Mouse (Mus musculus) layer of hippocampus, postnatal 10 days (tissue): Measurements from ENCODE around the gene Chd1. TPM values are rescaled to one million over a fixed set of nuclear protein-coding genes. Genes with fewer than 3 reads are reported as not detected.

ENCODE experiments used
- DNase-seq, 2 experiments: peaks; one replicate each; pipeline ENCODE4 v3.0.0; 2021; ENCODE audit warnings: low spot score in 2 of 2
- total RNA-seq, 2 experiments: library from RNA; stranded (reverse); gene quantifications; 2 replicates each; pipeline ENCODE4 v1.2.3; 2021

Gene Chd1
- total RNA-seq, 2 experiments from 2014 or later, result 22.8 to 28.0 TPM

DNA sequence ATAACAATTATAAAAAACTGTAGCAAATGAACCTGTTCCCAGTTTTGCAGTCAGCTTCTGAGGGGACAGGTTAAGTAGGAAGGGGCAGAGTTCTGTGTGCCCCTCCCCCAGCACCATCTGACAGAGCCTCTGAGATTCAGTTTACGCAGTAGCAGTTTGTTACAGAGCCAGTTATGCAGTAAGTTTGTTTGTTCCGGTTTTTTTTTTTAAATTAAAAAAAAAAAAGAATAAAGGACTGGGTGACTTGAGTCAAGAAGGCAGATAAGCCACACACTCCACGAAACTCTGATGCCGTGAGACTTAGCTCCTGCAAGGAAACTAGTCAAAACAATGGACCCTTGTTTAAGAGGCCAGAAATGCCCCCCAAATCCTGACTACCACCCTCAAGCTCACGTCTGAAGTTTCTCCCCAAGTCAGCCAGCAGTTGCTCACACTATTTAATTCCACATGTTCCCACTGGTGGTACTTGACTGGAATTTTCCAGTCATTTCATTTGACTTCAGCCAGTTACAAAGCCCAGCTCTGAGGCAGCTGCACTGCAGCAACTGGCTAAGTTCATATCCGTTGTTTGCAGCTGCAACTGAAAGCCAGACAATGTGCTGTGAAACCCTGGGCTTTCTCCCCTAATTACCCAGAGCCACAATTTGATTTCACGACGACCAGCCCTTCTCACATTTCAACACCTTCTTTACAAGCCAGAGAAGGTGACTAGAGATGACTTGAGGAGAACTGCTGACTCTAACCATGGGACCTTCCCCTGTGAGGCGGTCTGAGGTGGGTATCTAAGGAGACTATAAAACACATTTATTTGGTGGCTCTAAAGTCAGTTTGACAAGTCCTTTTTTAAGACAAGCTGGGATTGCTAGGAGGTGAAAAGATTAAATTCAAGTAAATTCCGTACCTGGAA lies 104.0 kb downstream of the Chd1 start:
- no peak for DNase-seq

DNA sequence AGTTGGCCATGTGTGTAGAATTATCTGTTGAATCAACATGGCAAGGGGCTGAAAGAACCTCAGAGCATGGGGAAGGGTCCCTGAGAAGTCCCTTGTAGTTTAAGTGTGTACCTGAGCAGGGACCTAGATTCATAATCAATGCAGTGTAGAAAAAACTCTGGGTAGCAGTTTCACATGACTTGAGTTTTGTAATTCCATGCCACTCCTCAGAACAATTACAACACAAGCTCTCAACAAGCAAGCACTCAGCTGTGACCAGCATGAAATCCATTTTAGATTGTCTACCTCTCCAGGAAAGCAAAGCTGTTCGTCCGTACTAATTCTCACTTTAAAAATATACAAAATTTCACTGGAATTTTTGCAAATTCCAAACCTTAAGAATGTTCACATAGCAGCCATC lies 105.2 kb downstream of the Chd1 start:
- DNase-seq, result no peak

DNA sequence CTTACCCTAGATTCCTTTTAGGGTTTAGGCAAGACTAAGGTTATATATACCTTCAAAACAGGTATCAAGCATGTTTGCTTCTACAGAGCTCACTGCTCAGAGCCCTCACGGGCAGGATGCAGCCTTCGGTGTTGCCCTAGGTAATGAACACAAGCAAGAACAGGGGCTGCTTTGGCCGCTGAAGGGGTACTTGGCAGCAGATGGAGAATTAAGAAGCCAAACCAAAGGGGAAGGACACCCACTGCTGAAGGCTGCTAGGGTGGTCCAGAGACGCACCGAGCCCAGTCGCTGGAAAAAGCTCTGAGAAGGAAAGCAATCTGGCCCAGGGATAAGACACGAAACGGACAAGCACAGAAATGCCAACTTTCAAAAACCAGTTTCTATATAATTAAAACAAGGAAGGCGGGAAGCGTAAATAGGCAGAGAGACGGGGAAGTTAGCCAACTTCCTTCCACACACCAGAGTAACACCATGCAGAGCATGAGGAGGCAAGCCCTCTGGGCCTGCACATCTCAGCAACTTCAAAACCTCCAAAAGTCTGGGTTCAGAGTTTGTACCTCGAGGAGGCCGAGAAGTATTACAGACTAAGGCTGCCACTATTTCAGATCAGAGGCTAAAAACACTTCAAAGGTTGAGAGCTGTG lies 107.5 kb downstream of the Chd1 start:
- DNase-seq, result no peak

DNA sequence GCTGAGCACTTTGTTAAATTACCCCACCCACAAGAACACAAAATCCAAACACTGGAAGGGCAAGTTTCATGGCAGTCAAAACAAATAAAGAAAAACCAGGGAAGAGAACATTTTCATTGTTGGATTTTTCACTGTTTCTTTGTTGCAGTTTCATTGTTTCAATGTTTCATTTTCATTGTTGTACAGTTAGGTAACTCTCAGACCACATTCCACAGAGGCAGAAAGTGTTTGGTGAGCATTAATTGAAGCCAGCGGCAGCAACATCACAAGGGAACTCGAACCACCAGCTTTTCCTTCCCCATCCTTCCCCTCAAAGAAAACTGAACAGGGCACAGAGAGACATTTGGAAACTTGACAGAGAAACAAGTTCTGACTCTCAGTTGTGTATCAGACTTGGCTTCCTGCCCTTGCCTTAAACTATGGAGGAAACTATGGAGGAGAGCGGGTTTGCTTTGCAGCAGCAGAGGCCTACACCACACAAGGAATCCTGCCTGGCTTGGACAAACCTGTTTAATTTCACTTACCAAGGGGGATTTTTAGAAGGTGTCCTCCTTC lies 109.0 kb downstream of the Chd1 start:
- no peak for DNase-seq

DNA sequence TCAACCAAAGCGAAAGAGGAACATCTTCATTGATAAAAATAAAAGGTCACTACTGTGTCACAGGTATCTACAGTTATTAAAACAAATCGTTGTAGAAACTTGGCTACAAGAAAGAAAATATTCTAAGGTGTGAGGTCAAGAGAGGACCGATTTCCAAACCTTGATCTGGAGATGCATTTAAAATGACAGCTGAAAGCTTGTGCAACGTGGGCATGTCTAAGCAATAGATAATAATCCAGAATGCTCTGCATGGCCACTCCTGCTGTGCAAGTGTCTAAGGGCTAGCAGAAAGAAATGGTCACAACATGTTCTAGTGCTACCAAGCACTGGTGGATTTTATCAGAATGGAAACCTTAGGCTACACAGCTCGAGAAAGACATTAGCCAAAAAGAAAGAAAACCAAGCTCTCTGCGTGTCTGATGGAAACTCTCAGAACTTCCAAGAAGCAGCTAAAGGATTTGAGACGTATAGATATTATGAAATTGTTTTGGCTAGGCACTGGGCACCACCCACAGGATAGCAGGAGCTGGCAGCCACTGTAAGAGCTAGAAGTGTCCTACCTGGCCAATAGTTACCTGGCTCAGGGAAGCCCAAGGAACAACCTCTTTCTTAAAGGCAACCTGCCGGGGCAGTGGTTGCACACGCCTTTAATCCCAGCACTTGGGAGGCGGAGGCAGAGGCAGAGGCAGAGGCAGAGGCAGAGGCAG lies 110.7 kb downstream of the Chd1 start:
- no peak for DNase-seq

DNA sequence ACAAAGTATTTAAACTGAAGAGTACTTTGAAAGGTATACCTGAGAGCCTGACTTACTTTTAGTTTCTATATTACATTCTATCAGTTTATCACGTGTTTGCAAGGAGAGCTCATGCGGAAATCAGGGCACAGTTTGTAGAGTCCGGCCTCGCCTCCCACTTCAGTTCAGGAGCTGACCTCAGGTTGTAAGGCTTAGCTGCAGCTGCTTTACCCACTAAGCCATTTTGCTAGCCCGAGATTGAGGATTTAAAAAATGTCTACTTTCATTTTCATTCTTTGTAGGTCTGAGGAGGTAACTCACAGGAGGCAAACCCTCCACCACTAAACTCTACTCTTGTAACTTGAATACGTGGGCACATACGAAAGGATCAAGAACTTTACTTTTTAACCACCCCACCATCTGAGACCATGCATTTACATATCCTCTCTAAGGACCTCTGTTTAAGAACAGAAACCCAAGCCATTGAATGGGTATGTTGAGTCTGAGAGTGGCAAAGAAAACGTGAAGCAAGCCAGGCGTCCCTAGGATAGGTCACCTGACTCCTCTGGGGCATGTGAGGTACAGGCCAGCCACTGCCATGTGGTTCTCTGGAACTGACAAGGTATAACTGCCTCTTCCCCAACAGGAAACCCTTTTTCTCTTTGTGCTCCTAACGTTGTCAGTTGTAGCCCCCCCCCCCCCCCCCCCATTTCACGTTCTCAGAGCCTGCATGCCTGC lies 111.8 kb downstream of the Chd1 start:
- no peak for DNase-seq

DNA sequence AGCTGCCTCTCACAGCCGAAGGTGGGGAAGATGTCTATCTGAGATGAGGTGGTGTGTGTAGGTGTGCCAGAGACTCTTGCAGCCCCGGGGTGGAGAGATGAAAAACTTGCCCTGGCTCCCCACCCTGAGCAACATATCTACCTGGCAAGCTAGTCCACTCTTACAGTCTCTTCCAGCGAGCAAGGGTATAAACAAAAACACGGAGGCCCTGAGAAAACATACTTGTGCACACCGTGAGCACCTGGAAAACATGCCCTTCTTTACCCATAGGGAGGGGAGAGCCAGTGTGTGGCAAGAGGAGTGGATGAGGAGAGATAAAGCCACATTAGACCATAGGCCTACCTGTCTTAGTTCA lies 112.3 kb downstream of the Chd1 start:
- no peak for DNase-seq

DNA sequence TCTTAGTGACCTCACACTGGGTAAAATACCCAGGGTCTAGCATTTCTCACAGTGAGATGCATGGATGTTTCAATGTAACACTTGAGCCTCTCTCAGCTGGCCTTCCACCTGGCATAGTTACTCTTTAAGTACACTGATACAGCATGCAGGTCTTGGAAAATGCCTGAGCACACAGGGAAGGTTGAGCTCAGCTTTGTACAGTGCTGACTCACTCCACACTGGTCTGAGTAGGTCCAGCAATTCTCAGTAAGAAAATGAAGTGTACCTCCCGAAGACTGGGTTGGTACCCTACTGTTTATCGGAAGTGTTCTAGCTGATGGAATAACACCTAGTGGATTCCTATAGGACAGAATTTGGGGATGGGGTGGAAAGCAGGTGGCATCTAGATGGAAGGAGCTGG lies 112.9 kb downstream of the Chd1 start:
- no peak for DNase-seq

DNA sequence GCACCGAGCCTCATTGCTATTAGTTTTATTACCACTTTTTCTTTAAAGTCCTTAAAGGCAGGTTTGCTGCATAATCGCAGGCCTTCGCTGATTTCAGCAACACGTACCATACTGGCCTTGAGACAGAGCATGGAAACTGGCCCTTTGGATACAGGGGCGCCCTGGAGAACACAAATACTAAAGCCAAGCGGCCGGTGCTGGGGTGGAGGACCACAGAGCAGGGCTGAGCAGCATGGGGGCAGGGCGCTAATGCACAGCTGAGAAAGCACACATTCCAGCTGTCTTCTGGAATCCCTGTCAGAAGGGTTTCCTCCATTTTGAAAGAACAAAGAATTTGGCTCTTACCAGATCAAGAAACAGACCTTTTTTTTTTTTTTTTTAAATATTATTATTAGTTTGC lies 113.6 kb downstream of the Chd1 start:
- no peak for DNase-seq

DNA sequence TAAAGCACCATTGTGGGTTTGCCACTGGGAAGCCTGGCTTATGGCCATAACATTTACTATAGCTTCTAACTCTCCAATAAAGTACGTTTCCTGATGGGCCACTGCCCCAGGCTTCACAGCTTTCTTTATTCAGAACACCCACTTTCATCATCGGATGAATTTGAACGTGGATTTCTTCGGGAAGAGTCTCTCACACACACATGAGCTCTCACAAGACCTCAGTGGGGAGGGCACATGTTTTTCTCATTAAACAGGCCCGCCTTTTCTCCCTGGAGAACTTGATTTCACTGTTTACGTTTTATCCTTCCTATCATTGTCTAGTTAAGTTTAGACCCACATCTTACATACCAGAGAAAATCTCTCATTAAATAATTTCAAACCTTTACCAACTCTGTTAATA lies 115.4 kb downstream of the Chd1 start:
- no peak for DNase-seq

DNA sequence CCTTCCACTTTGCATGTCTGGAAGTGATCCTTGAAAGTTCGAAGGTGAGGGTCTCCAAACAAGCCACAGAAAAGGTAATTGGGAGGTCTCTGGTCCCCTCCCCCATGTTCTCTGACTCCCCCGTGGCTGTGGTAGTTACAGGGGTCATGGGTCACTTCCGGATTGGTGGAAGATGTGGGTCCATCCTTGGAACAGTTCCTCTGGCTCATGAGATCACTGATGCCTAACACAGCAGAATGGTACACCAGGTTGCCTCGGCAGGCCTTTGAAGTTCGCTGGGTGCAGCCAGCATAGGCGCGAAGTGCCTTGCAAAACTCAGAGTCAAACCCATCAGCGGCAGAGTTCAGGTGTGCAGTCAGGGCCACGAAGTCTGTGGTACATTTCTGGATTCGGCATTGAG lies 116.0 kb downstream of the Chd1 start:
- DNase-seq, result no peak

DNA sequence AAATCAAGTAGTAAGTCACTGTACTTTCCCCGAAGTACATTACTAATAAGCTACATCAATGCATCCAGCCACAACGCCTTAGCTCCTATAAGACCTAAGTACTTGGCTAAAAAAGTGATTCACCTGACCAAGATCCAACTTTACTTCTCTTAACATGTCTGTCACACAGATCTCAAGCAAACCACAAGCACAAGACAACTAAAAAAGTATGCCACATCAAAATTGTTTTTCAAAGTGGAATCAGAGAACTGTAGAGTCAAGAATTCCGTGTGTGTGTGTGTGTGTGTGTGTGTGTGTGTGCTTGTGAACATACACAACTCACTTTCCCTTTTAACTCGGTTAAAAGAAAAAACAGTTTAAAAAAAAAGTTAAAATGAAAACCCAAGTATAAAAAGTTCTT lies 116.9 kb downstream of the Chd1 start:
- no peak for DNase-seq

Other genes starting within 250 kb of the Chd1 start
- 100 to 1,000 TPM; 135 to 140 TPM for gene Psmb1, start 205.2 kb upstream of the Chd1 start, total RNA-seq
- gene Tbp, start 205.1 kb upstream of the Chd1 start, total RNA-seq, result 10 to 100 TPM; 32.2 to 35.8 TPM
- 10 to 100 TPM; 21.2 to 24.8 TPM for gene Pdcd2, start 177.7 kb upstream of the Chd1 start, total RNA-seq
- gene Prdm9, start 140.6 kb upstream of the Chd1 start, total RNA-seq, result 1 to 10 TPM; 2.5 to 2.9 TPM
- gene Rgmb, start 126.1 kb downstream of the Chd1 start, total RNA-seq, result 100 to 1,000 TPM; 108 to 113 TPM